Mouse (Mus musculus) ES-Bruce4 (cell line): ENCODE data around the gene Itgb3.

Experiments
- CTCF ChIP-seq: IDR thresholded peaks from one replicate; pipeline ENCODE4 v1.8.1; 2011; ENCODE audit warnings: low read depth, low read length
- EP300 ChIP-seq: IDR thresholded peaks from 2 replicates; pipeline ENCODE4 v1.6.1; 2011; ENCODE audit warnings: low read depth, low read length; ENCODE audit not compliant: insufficient read depth

DNA sequence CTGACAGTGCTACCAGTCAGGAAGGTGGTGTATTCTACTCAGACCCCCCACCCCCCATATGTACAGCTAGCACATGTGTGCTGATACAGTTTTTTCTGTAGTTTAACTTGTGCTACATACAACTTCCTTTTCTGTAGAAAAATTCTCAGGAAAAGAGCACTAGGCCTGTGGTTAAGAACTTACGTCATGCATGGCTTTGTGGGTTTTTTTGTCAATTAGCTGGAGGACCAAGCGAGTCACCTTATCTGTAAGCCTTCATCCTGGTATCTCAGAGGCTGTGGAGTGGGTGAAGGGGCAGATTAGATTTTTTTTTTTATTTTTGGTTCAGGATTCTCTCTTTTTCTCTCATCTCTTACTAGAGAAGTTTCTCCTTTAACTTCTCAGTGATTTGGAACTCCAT, 6.3 kb downstream of the Itgb3 start:
- TF ChIP-seq CTCF: no peak
- no peak for TF ChIP-seq EP300
